Mouse (Mus musculus): ENCODE measurements around the gene Exd2. TPM values are rescaled to one million over a fixed set of nuclear protein-coding genes. Genes with fewer than 3 reads are reported as not detected.

Exd2 gene
- polyA plus RNA-seq, 1 experiment from 2014 or later, result 43.2 TPM

- Histone ChIP-seq H3K4me3 (ENCODE audit: low read depth, low read length) (no peak overlapping the region), H3K27ac (ENCODE audit: low read depth, low read length) (no peak overlapping the region), H3K4me1 (ENCODE audit: control insufficient read depth, insufficient read depth, low read length) (no peaks in the 10 kb centered on the region), H3K9me3 (replicated peaks; ENCODE audit: control insufficient read depth, low read length) (no peaks in the 10 kb centered on the region), H3K4me2 (ENCODE audit: low read length) (no peak overlapping the region), H3K9ac (ENCODE audit: low read length) (no peak overlapping the region), H3K27me3 (replicated peaks; ENCODE audit: control insufficient read depth, insufficient read depth, low read length) (no peaks in the 10 kb centered on the region), H3K36me3 (ENCODE audit: control insufficient read depth, insufficient read depth, low read length) (peaks cover 8% of the 10 kb centered on the region)
- ATAC-seq (no peak), DNase-seq (ENCODE audit: low spot score) (no peak)
- 83% methylated on average over 3 of the region's 3 CpGs for WGBS
These were observed 10.8 kb downstream of the Exd2 start for GRCm38 (mm10) chr12:80473731-80474130.

- DNase-seq (ENCODE audit: low spot score), result no peak
- Histone ChIP-seq H3K4me3 (ENCODE audit: low read depth, low read length) (no peak overlapping the region), H3K9me3 (replicated peaks; ENCODE audit: control insufficient read depth, low read length) (no peaks in the 10 kb centered on the region), H3K27me3 (replicated peaks; ENCODE audit: control insufficient read depth, insufficient read depth, low read length) (no peaks in the 10 kb centered on the region), H3K4me2 (ENCODE audit: low read length) (no peak overlapping the region), H3K4me1 (ENCODE audit: control insufficient read depth, insufficient read depth, low read length) (no peaks in the 10 kb centered on the region), H3K9ac (ENCODE audit: low read length) (no peak overlapping the region), H3K27ac (ENCODE audit: low read depth, low read length) (no peak overlapping the region), H3K36me3 (ENCODE audit: control insufficient read depth, insufficient read depth, low read length) (peaks cover 40% of the 10 kb centered on the region)
- WGBS, result 96% methylated on average over 3 of the region's 3 CpGs
- no peak for ATAC-seq
These were observed 17.1 kb downstream of the Exd2 start for GRCm38 (mm10) chr12:80479986-80480385.

GRCm38 (mm10) chr12:80483397-80483796, 20.5 kb downstream of the Exd2 start:
- 76% methylated on average over 3 of the region's 3 CpGs for WGBS
- Histone ChIP-seq H3K4me1 (ENCODE audit: control insufficient read depth, insufficient read depth, low read length) (no peaks in the 10 kb centered on the region), H3K36me3 (ENCODE audit: control insufficient read depth, insufficient read depth, low read length) (peaks cover 47% of the 10 kb centered on the region), H3K27ac (ENCODE audit: low read depth, low read length) (no peak overlapping the region), H3K9me3 (replicated peaks; ENCODE audit: control insufficient read depth, low read length) (no peaks in the 10 kb centered on the region), H3K9ac (ENCODE audit: low read length) (no peak overlapping the region), H3K27me3 (replicated peaks; ENCODE audit: control insufficient read depth, insufficient read depth, low read length) (no peaks in the 10 kb centered on the region), H3K4me2 (ENCODE audit: low read length) (no peak overlapping the region), H3K4me3 (ENCODE audit: low read depth, low read length) (no peak overlapping the region)
- no peak for ATAC-seq
- DNase-seq (ENCODE audit: low spot score), result no peak

- DNase-seq (ENCODE audit: low spot score) (no peak), ATAC-seq (no peak)
- Histone ChIP-seq H3K36me3 (ENCODE audit: control insufficient read depth, insufficient read depth, low read length) (peaks cover 52% of the 10 kb centered on the region), H3K9me3 (replicated peaks; ENCODE audit: control insufficient read depth, low read length) (no peaks in the 10 kb centered on the region), H3K9ac (ENCODE audit: low read length) (no peak overlapping the region), H3K4me2 (ENCODE audit: low read length) (no peak overlapping the region), H3K27ac (ENCODE audit: low read depth, low read length) (no peak overlapping the region), H3K4me1 (ENCODE audit: control insufficient read depth, insufficient read depth, low read length) (no peaks in the 10 kb centered on the region), H3K27me3 (replicated peaks; ENCODE audit: control insufficient read depth, insufficient read depth, low read length) (no peaks in the 10 kb centered on the region), H3K4me3 (ENCODE audit: low read depth, low read length) (no peak overlapping the region)
- 95% methylated on average over 5 of the region's 5 CpGs for WGBS
These were observed 30.4 kb downstream of the Exd2 start for GRCm38 (mm10) chr12:80493311-80493710.

- H3K27me3 ChIP-seq (replicated peaks; ENCODE audit: control insufficient read depth, insufficient read depth, low read length), result no peaks in the 10 kb centered on the region
- H3K27ac ChIP-seq (ENCODE audit: low read depth, low read length), result no peak overlapping the region
- H3K4me2 ChIP-seq (ENCODE audit: low read length), result no peak overlapping the region
- no peak for DNase-seq (ENCODE audit: low spot score)
- H3K4me1 ChIP-seq (ENCODE audit: control insufficient read depth, insufficient read depth, low read length), result no peaks in the 10 kb centered on the region
- H3K9ac ChIP-seq (ENCODE audit: low read length), result no peak overlapping the region
- peaks cover 37% of the 10 kb centered on the region for H3K36me3 ChIP-seq (ENCODE audit: control insufficient read depth, insufficient read depth, low read length)
- H3K9me3 ChIP-seq (replicated peaks; ENCODE audit: control insufficient read depth, low read length), result no peaks in the 10 kb centered on the region
- ATAC-seq, result no peak
- no peak overlapping the region for H3K4me3 ChIP-seq (ENCODE audit: low read depth, low read length)
- WGBS, result 100% methylated on average over 1 of the region's 1 CpGs
These were observed 32.8 kb downstream of the Exd2 start for GRCm38 (mm10) chr12:80495691-80496090.

GRCm38 (mm10) chr12:80498356-80498755, 35.5 kb downstream of the Exd2 start:
- no peaks in the 10 kb centered on the region for H3K9me3 ChIP-seq (replicated peaks; ENCODE audit: control insufficient read depth, low read length)
- no peak overlapping the region for H3K9ac ChIP-seq (ENCODE audit: low read length)
- 59% methylated on average over 4 of the region's 4 CpGs for WGBS
- no peaks in the 10 kb centered on the region for H3K27me3 ChIP-seq (replicated peaks; ENCODE audit: control insufficient read depth, insufficient read depth, low read length)
- no peak overlapping the region for H3K4me3 ChIP-seq (ENCODE audit: low read depth, low read length)
- H3K27ac ChIP-seq (ENCODE audit: low read depth, low read length), result no peak overlapping the region
- DNase-seq (ENCODE audit: low spot score) (peak; percentile 47), ATAC-seq (no peak)
- H3K4me2 ChIP-seq (ENCODE audit: low read length), result no peak overlapping the region
- H3K36me3 ChIP-seq (ENCODE audit: control insufficient read depth, insufficient read depth, low read length), result peaks cover 16% of the 10 kb centered on the region
- H3K4me1 ChIP-seq (ENCODE audit: control insufficient read depth, insufficient read depth, low read length), result no peaks in the 10 kb centered on the region

GRCm38 (mm10) chr12:80500506-80500905, 37.6 kb downstream of the Exd2 start:
- Histone ChIP-seq H3K27ac (ENCODE audit: low read depth, low read length) (no peak overlapping the region), H3K4me2 (ENCODE audit: low read length) (no peak overlapping the region), H3K4me1 (ENCODE audit: control insufficient read depth, insufficient read depth, low read length) (no peaks in the 10 kb centered on the region), H3K9me3 (replicated peaks; ENCODE audit: control insufficient read depth, low read length) (no peaks in the 10 kb centered on the region), H3K27me3 (replicated peaks; ENCODE audit: control insufficient read depth, insufficient read depth, low read length) (no peaks in the 10 kb centered on the region), H3K36me3 (ENCODE audit: control insufficient read depth, insufficient read depth, low read length) (peaks cover 12% of the 10 kb centered on the region), H3K9ac (ENCODE audit: low read length) (no peak overlapping the region), H3K4me3 (ENCODE audit: low read depth, low read length) (no peak overlapping the region)
- DNase-seq (ENCODE audit: low spot score), result no peak
- 59% methylated on average over 1 of the region's 1 CpGs for WGBS
- ATAC-seq, result no peak

- no peaks in the 10 kb centered on the region for H3K4me1 ChIP-seq (ENCODE audit: control insufficient read depth, insufficient read depth, low read length)
- no peak overlapping the region for H3K9ac ChIP-seq (ENCODE audit: low read length)
- H3K27ac ChIP-seq (ENCODE audit: low read depth, low read length), result no peak overlapping the region
- ATAC-seq, result no peak
- 0 out of 2 replicates have a peak, but pooled peaks cover 2% of the 10 kb centered on the region for H3K36me3 ChIP-seq (ENCODE audit: control insufficient read depth, insufficient read depth, low read length)
- WGBS, result 84% methylated on average over 5 of the region's 5 CpGs
- H3K27me3 ChIP-seq (replicated peaks; ENCODE audit: control insufficient read depth, insufficient read depth, low read length), result no peaks in the 10 kb centered on the region
- DNase-seq (ENCODE audit: low spot score), result no peak
- no peak overlapping the region for H3K4me2 ChIP-seq (ENCODE audit: low read length)
- H3K4me3 ChIP-seq (ENCODE audit: low read depth, low read length), result no peak overlapping the region
- no peaks in the 10 kb centered on the region for H3K9me3 ChIP-seq (replicated peaks; ENCODE audit: control insufficient read depth, low read length)
These were observed 41.8 kb downstream of the Exd2 start for GRCm38 (mm10) chr12:80504718-80505117.

GRCm38 (mm10) chr12:80507041-80507745, 44.3 kb downstream of the Exd2 start:
- Histone ChIP-seq H3K27ac (ENCODE audit: low read depth, low read length) (no peak overlapping the region), H3K9ac (ENCODE audit: low read length) (no peak overlapping the region), H3K4me1 (ENCODE audit: control insufficient read depth, insufficient read depth, low read length) (no peaks in the 10 kb centered on the region), H3K27me3 (replicated peaks; ENCODE audit: control insufficient read depth, insufficient read depth, low read length) (no peaks in the 10 kb centered on the region), H3K4me3 (ENCODE audit: low read depth, low read length) (no peak overlapping the region), H3K36me3 (ENCODE audit: control insufficient read depth, insufficient read depth, low read length) (no peaks in the 10 kb centered on the region), H3K9me3 (replicated peaks; ENCODE audit: control insufficient read depth, low read length) (no peaks in the 10 kb centered on the region), H3K4me2 (ENCODE audit: low read length) (no peak overlapping the region)
- DNase-seq (ENCODE audit: low spot score) (no peak), ATAC-seq (no peak)
- 72% methylated on average over 14 of the region's 14 CpGs for WGBS
